Mouse (Mus musculus) cerebellum, adult (tissue): Measurements from ENCODE around the gene Eif5a.
"Not testable (repeated sequence)": the region's sequence is repeated elsewhere in the genome, so short reads cannot be mapped to it uniquely, and the experiment has no call there.

Source experiments
- ATAC-seq: cut with Nextera tagmentation; 2 replicates; pipeline ENCODE4 v1.9.2; 2017; ENCODE audit warnings: mild to moderate bottlenecking, moderate library complexity, mixed read lengths; ENCODE audit not compliant: insufficient number of reproducible peaks, low FRiP score, low TSS enrichment

Gene Eif5a

GRCm38 (mm10) chr11:69927501-69927900 lies 5.7 kb upstream of the Eif5a start:
- ATAC-seq = no peak

GRCm38 (mm10) chr11:69922796-69923195 lies 1.0 kb upstream of the Eif5a start:
- no peak for ATAC-seq

- no peak for ATAC-seq
Measured at GRCm38 (mm10) chr11:69922012-69922756, 426 bp upstream of the Eif5a start.

- ATAC-seq = peak; percentile 10; the same call in 1 of the 2 replicates
Measured at GRCm38 (mm10) chr11:69920266-69921031, 1.3 kb downstream of the Eif5a start.

- no peak for ATAC-seq
Measured at GRCm38 (mm10) chr11:69919661-69920265, 2.0 kb downstream of the Eif5a start.

GRCm38 (mm10) chr11:69919053-69919452 lies 2.7 kb downstream of the Eif5a start:
- ATAC-seq = no peak

GRCm38 (mm10) chr11:69918118-69918517 lies 3.6 kb downstream of the Eif5a start:
- no peak for ATAC-seq

- ATAC-seq = no peak
Measured at GRCm38 (mm10) chr11:69917379-69917948, 4.3 kb downstream of the Eif5a start.

- not testable (repeated sequence) for ATAC-seq
Measured at GRCm38 (mm10) chr11:69916652-69917378, 4.9 kb downstream of the Eif5a start.

- no peak for ATAC-seq
Measured at GRCm38 (mm10) chr11:69915667-69916627, 5.8 kb downstream of the Eif5a start.

- no peak for ATAC-seq
Measured at GRCm38 (mm10) chr11:69914917-69915430, 6.8 kb downstream of the Eif5a start.

- ATAC-seq = no peak
Measured at GRCm38 (mm10) chr11:69914372-69914764, 7.4 kb downstream of the Eif5a start.

- peak; percentile 76; the same call in 1 of the 2 replicates for ATAC-seq
Measured at GRCm38 (mm10) chr11:69913554-69914371, 8.0 kb downstream of the Eif5a start, which contains the start of gene Gps2. Gps2 (plus strand) TSS chr11:69913888.

GRCm38 (mm10) chr11:69912716-69913530 lies 8.8 kb downstream of the Eif5a start:
- no peak for ATAC-seq

- ATAC-seq = no peak
Measured at GRCm38 (mm10) chr11:69911701-69912100, 10.1 kb downstream of the Eif5a start.

- ATAC-seq = no peak
Measured at GRCm38 (mm10) chr11:69910781-69911560, 10.8 kb downstream of the Eif5a start.
